Mouse (Mus musculus) embryonic facial prominence, embryonic 14.5 days (tissue): Measurements from ENCODE around the gene Trpc4. TPM values are rescaled to one million over a fixed set of nuclear protein-coding genes. Genes with fewer than 3 reads are reported as not detected.

ENCODE experiments used
- ATAC-seq: fragments of 200-750 bp; cut with Nextera tagmentation; 2 replicates; pipeline ENCODE4 v1.8.0; 2017; ENCODE audit warnings: low read depth, moderate number of reproducible peaks, moderate TSS enrichment
- DNase-seq: peaks from one replicate; pipeline ENCODE4 v3.0.0-alpha.2; 2015; ENCODE audit warnings: low spot score
- H3K27ac ChIP-seq: fragments of 300-500 bp; sonication (generic); replicated peaks from 2 replicates; pipeline ENCODE4 v1.5.1; 2014; ENCODE audit warnings: low read depth, mild to moderate bottlenecking, low read length, moderate library complexity
- H3K27me3 ChIP-seq: fragments of 300-500 bp; sonication (generic); replicated peaks from 2 replicates; pipeline ENCODE4 v1.6.1; 2014; ENCODE audit warnings: low read length; ENCODE audit not compliant: control insufficient read depth, insufficient read depth
- H3K36me3 ChIP-seq: fragments of 300-500 bp; sonication (generic); 2 replicates; pipeline ENCODE4 v1.6.1; 2014; ENCODE audit warnings: low read length, mixed read lengths; ENCODE audit not compliant: control insufficient read depth, insufficient read depth
- H3K4me1 ChIP-seq: fragments of 300-500 bp; sonication (generic); 2 replicates; pipeline ENCODE4 v1.6.1; 2014; ENCODE audit warnings: antibody characterized with exemption, low read length; ENCODE audit not compliant: control insufficient read depth, insufficient read depth
- H3K4me2 ChIP-seq: fragments of 300-500 bp; sonication (generic); 2 replicates; pipeline ENCODE4 v1.6.1; 2014; ENCODE audit warnings: low read depth, mild to moderate bottlenecking, low read length, moderate library complexity, mixed read lengths
- H3K4me3 ChIP-seq: fragments of 300-500 bp; sonication (generic); 2 replicates; pipeline ENCODE4 v1.5.1; 2014; ENCODE audit warnings: low read depth, mild to moderate bottlenecking, low read length
- H3K9ac ChIP-seq: fragments of 300-500 bp; sonication (generic); 2 replicates; pipeline ENCODE4 v1.6.1; 2014; ENCODE audit warnings: low read depth, mild to moderate bottlenecking, low read length, moderate library complexity, mixed read lengths
- H3K9me3 ChIP-seq: fragments of 300-500 bp; sonication (generic); 2 replicates; pipeline ENCODE4 v1.6.1; 2016; ENCODE audit warnings: low read length; ENCODE audit not compliant: control insufficient read depth
- WGBS: fragments of 180-500 bp; shearing (Covaris S2); extraction: QIAGEN DNeasy Blood & Tissue Kit; methylation state at CpG from one replicate; pipeline ENCODE4 v1.1.7; 2014; 5-methylcytosine and 5-hydroxymethylcytosine counted together
- polyA plus RNA-seq: library from polyadenylated mRNA; unstranded; fragments of >200 nt; fragmentation: Nextera tagmentation; extraction: Ambion mirVana; gene quantifications from 2 replicates; pipeline ENCODE4 v1.2.1, GENCODE M21; 2014

The Trpc4 gene
- polyA plus RNA-seq: 1.4 and 2.0 TPM in 2 replicates

GRCm38 (mm10) chr3:54155639-54156315, at the start of gene Trpc4:
Gene Trpc4 (plus strand): TSS chr3:54156035.
- Histone ChIP-seq H3K4me1 (peaks cover 14% of the 10 kb centered on the region), H3K27ac (no peak within 1 kb of the TSS), H3K4me3 (peak within 1 kb of the TSS; percentile 52), H3K9me3 (no peaks in the 10 kb centered on the region), H3K4me2 (peak within 1 kb of the TSS; percentile 94), H3K36me3 (no peaks in the 10 kb centered on the region), H3K27me3 (peaks cover 29% of the 10 kb centered on the region), H3K9ac (peak within 1 kb of the TSS; percentile 47)
- ATAC-seq (peak; percentile 52), DNase-seq (peak; percentile 46)
- WGBS: 0% methylated on average over 30 of the region's 36 CpGs

- peaks cover 3% of the 10 kb centered on the region; the same call in 1 of the 2 replicates for H3K9me3 ChIP-seq
- DNase-seq: no peak
- no peaks in the 10 kb centered on the region for H3K4me1 ChIP-seq
- no peaks in the 10 kb centered on the region for H3K27me3 ChIP-seq
- H3K36me3 ChIP-seq: no peaks in the 10 kb centered on the region
- no peak overlapping the region for H3K4me2 ChIP-seq
- no peak overlapping the region for H3K4me3 ChIP-seq
- 79% methylated on average over 9 of the region's 9 CpGs for WGBS
- no peak overlapping the region for H3K9ac ChIP-seq
- ATAC-seq: no peak
- H3K27ac ChIP-seq: no peak overlapping the region
These were observed 44.3 kb upstream of the Trpc4 start for GRCm38 (mm10) chr3:54111489-54111888.

GRCm38 (mm10) chr3:54135376-54135775, 20.5 kb upstream of the Trpc4 start:
- no peaks in the 10 kb centered on the region for H3K9me3 ChIP-seq
- no peak overlapping the region for H3K4me3 ChIP-seq
- no peak overlapping the region for H3K9ac ChIP-seq
- H3K27ac ChIP-seq: no peak overlapping the region
- WGBS: 30% methylated on average over 5 of the region's 5 CpGs
- no peaks in the 10 kb centered on the region for H3K36me3 ChIP-seq
- no peak overlapping the region for H3K4me2 ChIP-seq
- no peak for ATAC-seq
- no peak for DNase-seq
- H3K27me3 ChIP-seq: no peaks in the 10 kb centered on the region
- H3K4me1 ChIP-seq: no peaks in the 10 kb centered on the region

- DNase-seq: no peak
- Histone ChIP-seq H3K4me3 (no peak overlapping the region), H3K4me1 (no peaks in the 10 kb centered on the region), H3K27me3 (no peaks in the 10 kb centered on the region), H3K36me3 (no peaks in the 10 kb centered on the region), H3K27ac (no peak overlapping the region), H3K4me2 (no peak overlapping the region), H3K9ac (no peak overlapping the region), H3K9me3 (no peaks in the 10 kb centered on the region)
- no peak for ATAC-seq
- WGBS: 78% methylated on average over 2 of the region's 2 CpGs
These were observed 14.5 kb upstream of the Trpc4 start for GRCm38 (mm10) chr3:54141376-54141775.

- peak; percentile 90 for ATAC-seq
- 4% methylated on average over 16 of the region's 16 CpGs for WGBS
- H3K4me3 ChIP-seq: peak overlapping the region; percentile 52
These were observed 794 bp upstream of the Trpc4 start for GRCm38 (mm10) chr3:54154844-54155638.

GRCm38 (mm10) chr3:54156316-54157000, 623 bp downstream of the Trpc4 start:
- DNase-seq (peak; percentile 47), ATAC-seq (peak; percentile 53; the same call in 1 of the 2 replicates)
- Histone ChIP-seq H3K27me3 (peaks cover 29% of the 10 kb centered on the region), H3K4me3 (peak overlapping the region; percentile 52), H3K9me3 (no peaks in the 10 kb centered on the region), H3K4me1 (peaks cover 14% of the 10 kb centered on the region), H3K36me3 (no peaks in the 10 kb centered on the region), H3K27ac (no peak overlapping the region), H3K4me2 (peak overlapping the region; percentile 94), H3K9ac (peak overlapping the region; percentile 47)
- under 1% methylated on average over 28 of the region's 28 CpGs for WGBS

More at GRCm38 (mm10) chr3:54154844-54155638, 794 bp upstream of the Trpc4 start:
- no peaks in the 10 kb centered on the region for H3K9me3 ChIP-seq
- H3K27me3 ChIP-seq: peaks cover 29% of the 10 kb centered on the region
- H3K4me2 ChIP-seq: peak overlapping the region; percentile 94
- H3K27ac ChIP-seq: no peak overlapping the region
- H3K4me1 ChIP-seq: peaks cover 14% of the 10 kb centered on the region
- 0 out of 2 replicates have a peak overlapping the region, but pooled peaks have one; percentile 47 for H3K9ac ChIP-seq
- DNase-seq: peak; percentile 62
- H3K36me3 ChIP-seq: no peaks in the 10 kb centered on the region

GRCm38 (mm10) chr3:54170701-54171100, 14.9 kb downstream of the Trpc4 start:
- Histone ChIP-seq H3K4me2 (no peak overlapping the region), H3K27me3 (no peaks in the 10 kb centered on the region), H3K9me3 (no peaks in the 10 kb centered on the region), H3K27ac (no peak overlapping the region), H3K36me3 (no peaks in the 10 kb centered on the region), H3K4me3 (no peak overlapping the region), H3K4me1 (no peaks in the 10 kb centered on the region), H3K9ac (no peak overlapping the region)
- ATAC-seq: no peak
- DNase-seq: no peak

GRCm38 (mm10) chr3:54177296-54177695, 21.5 kb downstream of the Trpc4 start:
- H3K9ac ChIP-seq: no peak overlapping the region
- H3K4me2 ChIP-seq: no peak overlapping the region
- H3K4me1 ChIP-seq: no peaks in the 10 kb centered on the region
- H3K27ac ChIP-seq: no peak overlapping the region
- no peak overlapping the region for H3K4me3 ChIP-seq
- no peaks in the 10 kb centered on the region for H3K36me3 ChIP-seq
- peaks cover 5% of the 10 kb centered on the region; the same call in 1 of the 2 replicates for H3K9me3 ChIP-seq
- DNase-seq (peak; percentile 72), ATAC-seq (no peak)
- no peaks in the 10 kb centered on the region for H3K27me3 ChIP-seq
- 71% methylated on average over 1 of the region's 1 CpGs for WGBS
